Mouse (Mus musculus) hindbrain, postnatal 0 days (tissue): Measurements from ENCODE around the gene Zfyve1. TPM values are rescaled to one million over a fixed set of nuclear protein-coding genes. Genes with fewer than 3 reads are reported as not detected.

Source experiments
- ATAC-seq: fragments of 200-750 bp; cut with Nextera tagmentation; 2 replicates; pipeline ENCODE4 v1.8.0; 2017; ENCODE audit warnings: mild to moderate bottlenecking, moderate TSS enrichment, moderate library complexity
- DNase-seq: peaks from one replicate; pipeline ENCODE4 v3.0.0-alpha.2; 2015; ENCODE audit warnings: low spot score
- H3K27ac ChIP-seq: fragments of 300-500 bp; sonication (generic); 2 replicates; pipeline ENCODE4 v1.5.1; 2014; ENCODE audit warnings: mild to moderate bottlenecking
- H3K27me3 ChIP-seq: fragments of 300-500 bp; sonication (generic); 2 replicates; pipeline ENCODE4 v1.6.1; 2014; ENCODE audit warnings: low read length, mixed read lengths; ENCODE audit not compliant: insufficient read depth
- H3K36me3 ChIP-seq: fragments of 300-500 bp; sonication (generic); 2 replicates; pipeline ENCODE4 v1.6.1; 2014; ENCODE audit warnings: low read length, mixed read lengths; ENCODE audit not compliant: insufficient read depth
- H3K4me1 ChIP-seq: fragments of 300-500 bp; sonication (generic); 2 replicates; pipeline ENCODE4 v1.6.1; 2014; ENCODE audit warnings: antibody characterized with exemption, low read length, mixed read lengths; ENCODE audit not compliant: insufficient read depth
- H3K4me2 ChIP-seq: fragments of 300-500 bp; sonication (generic); 2 replicates; pipeline ENCODE4 v1.6.1; 2014; ENCODE audit warnings: low read depth, mild to moderate bottlenecking, low read length, moderate library complexity, mixed read lengths
- H3K4me3 ChIP-seq: fragments of 300-500 bp; sonication (generic); 2 replicates; pipeline ENCODE4 v1.5.1; 2014; ENCODE audit warnings: low read length
- H3K9ac ChIP-seq: fragments of 300-500 bp; sonication (generic); replicated peaks from 2 replicates; pipeline ENCODE4 v1.6.1; 2014; ENCODE audit warnings: mild to moderate bottlenecking, low read length, moderate library complexity, mixed read lengths
- H3K9me3 ChIP-seq: fragments of 300-500 bp; sonication (generic); 2 replicates; pipeline ENCODE4 v1.6.1; 2016; ENCODE audit warnings: low read length, mixed read lengths
- CTCF ChIP-seq: IDR thresholded peaks from 2 replicates; pipeline ENCODE4 v1.5.1; 2016; ENCODE audit warnings: antibody characterized with exemption, control low read depth, low read depth
- WGBS: fragments of 180-500 bp; shearing (Covaris S2); extraction: QIAGEN DNeasy Blood & Tissue Kit; methylation state at CpG from one replicate; pipeline ENCODE4 v1.1.7; 2014; 5-methylcytosine and 5-hydroxymethylcytosine counted together
- polyA plus RNA-seq: library from polyadenylated mRNA; unstranded; fragments of >200 nt; fragmentation: Nextera tagmentation; extraction: Ambion mirVana; gene quantifications from 2 replicates; pipeline ENCODE4 v1.2.1, GENCODE M21; 2015
- total RNA-seq: library from RNA; depleted of rRNA; stranded (reverse); fragments of >200 nt; gene quantifications from 2 replicates; pipeline ENCODE4 v1.2.3, GENCODE M21; 2014; rRNA removed

Gene Zfyve1
- total and polyA plus RNA-seq, 2 experiments from 2014 or later = 14.8 to 36.5 TPM

DNA sequence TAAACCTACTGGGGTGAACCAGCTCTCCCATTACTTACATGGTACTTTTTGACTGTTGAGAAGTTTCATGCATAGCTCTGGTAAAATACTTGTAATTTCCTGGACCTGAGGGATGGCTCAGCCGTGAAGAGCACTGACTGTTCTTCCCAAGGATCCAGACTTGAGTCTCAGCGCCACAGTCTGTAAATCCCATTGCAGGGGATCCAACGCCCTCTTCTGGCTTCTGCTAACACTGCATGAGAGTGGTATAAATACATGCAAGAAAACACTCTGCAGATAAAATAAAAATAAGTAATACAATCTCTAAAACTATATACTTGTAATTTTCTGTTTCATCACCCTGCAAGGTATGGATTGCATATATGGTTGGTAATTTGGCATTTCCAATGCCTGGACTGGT is 99.1 kb downstream of the Zfyve1 start:
- ATAC-seq = no peak
- Histone ChIP-seq H3K36me3 (no peaks in the 10 kb centered on the region), H3K4me1 (no peaks in the 10 kb centered on the region), H3K9ac (no peak overlapping the region), H3K9me3 (no peaks in the 10 kb centered on the region), H3K4me2 (no peak overlapping the region), H3K27ac (no peak overlapping the region), H3K4me3 (no peak overlapping the region), H3K27me3 (no peaks in the 10 kb centered on the region)
- 72% methylated on average over 3 of the region's 3 CpGs for WGBS
- TF ChIP-seq CTCF = 0 out of 2 replicates have a peak, but pooled peaks have one; percentile 12
- DNase-seq = no peak

GRCm38 (mm10) chr12:83496736-83497135 is 100.3 kb downstream of the Zfyve1 start:
- H3K9ac ChIP-seq = no peak overlapping the region
- H3K27me3 ChIP-seq = no peaks in the 10 kb centered on the region
- no peak overlapping the region for H3K4me2 ChIP-seq
- no peak overlapping the region for H3K4me3 ChIP-seq
- H3K27ac ChIP-seq = no peak overlapping the region
- no peaks in the 10 kb centered on the region for H3K9me3 ChIP-seq
- H3K4me1 ChIP-seq = no peaks in the 10 kb centered on the region
- no peak for DNase-seq
- no peak for TF ChIP-seq CTCF
- H3K36me3 ChIP-seq = no peaks in the 10 kb centered on the region
- 84% methylated on average over 6 of the region's 6 CpGs for WGBS
- ATAC-seq = no peak

Other genes with a start within 250 kb of the Zfyve1 start
- 35.8 and 38.9 TPM in 2 replicates for gene Dpf3, start 109.5 kb downstream of the Zfyve1 start, total RNA-seq
- 16.0 and 19.8 TPM in 2 replicates for gene Dpf3, start 109.5 kb downstream of the Zfyve1 start, polyA plus RNA-seq
- gene Dcaf4, start 76.8 kb downstream of the Zfyve1 start, total RNA-seq = 45.0 and 55.6 TPM in 2 replicates
- gene Dcaf4, start 76.8 kb downstream of the Zfyve1 start, polyA plus RNA-seq = 34.5 and 36.9 TPM in 2 replicates
- 54.1 and 65.1 TPM in 2 replicates for gene Rbm25, start 34.0 kb upstream of the Zfyve1 start, total RNA-seq
- 230 and 235 TPM in 2 replicates for gene Rbm25, start 34.0 kb upstream of the Zfyve1 start, polyA plus RNA-seq
- 59.3 and 64.5 TPM in 2 replicates for gene Psen1, start 90.9 kb upstream of the Zfyve1 start, total RNA-seq
- gene Psen1, start 90.9 kb upstream of the Zfyve1 start, polyA plus RNA-seq = 56.0 and 56.8 TPM in 2 replicates
- 3.0 and 4.9 TPM in 2 replicates for gene Papln, start 166.4 kb upstream of the Zfyve1 start, total RNA-seq
- 0.39 and 0.44 TPM in 2 replicates for gene Papln, start 166.4 kb upstream of the Zfyve1 start, polyA plus RNA-seq